Mouse (Mus musculus) heart, embryonic 15.5 days (tissue): ENCODE results near the gene Pter. TPM values are rescaled to one million over a fixed set of nuclear protein-coding genes. Genes with fewer than 3 reads are reported as not detected.

Experiments
- ATAC-seq: fragments of 200-750 bp; cut with Nextera tagmentation; replicated peaks from 2 replicates; pipeline ENCODE4 v1.8.0; 2017; ENCODE audit warnings: low read depth, moderate TSS enrichment; ENCODE audit not compliant: insufficient number of reproducible peaks, insufficient read depth, low FRiP score
- H3K27ac ChIP-seq: fragments of 300-500 bp; sonication (generic); 2 replicates; pipeline ENCODE4 v1.5.1; 2015; ENCODE audit warnings: mild to moderate bottlenecking, inconsistent platforms
- H3K27me3 ChIP-seq: fragments of 300-500 bp; sonication (generic); 2 replicates; pipeline ENCODE4 v1.6.1; 2015; ENCODE audit warnings: inconsistent platforms
- H3K36me3 ChIP-seq: fragments of 300-500 bp; sonication (generic); 2 replicates; pipeline ENCODE4 v1.6.1; 2015; ENCODE audit warnings: mild to moderate bottlenecking, inconsistent platforms
- H3K4me1 ChIP-seq: fragments of 300-500 bp; sonication (generic); replicated peaks from 2 replicates; pipeline ENCODE4 v1.6.1; 2015; ENCODE audit warnings: inconsistent platforms
- H3K4me2 ChIP-seq: fragments of 300-500 bp; sonication (generic); 2 replicates; pipeline ENCODE4 v1.6.1; 2015; ENCODE audit warnings: inconsistent platforms, mild to moderate bottlenecking, moderate library complexity
- H3K4me3 ChIP-seq: fragments of 300-500 bp; sonication (generic); 2 replicates; pipeline ENCODE4 v1.5.1; 2015; ENCODE audit warnings: mild to moderate bottlenecking, inconsistent platforms
- H3K9ac ChIP-seq: fragments of 300-500 bp; sonication (generic); 2 replicates; pipeline ENCODE4 v1.6.1; 2015; ENCODE audit warnings: mild to moderate bottlenecking, inconsistent platforms
- H3K9me3 ChIP-seq: fragments of 300-500 bp; sonication (generic); replicated peaks from 2 replicates; pipeline ENCODE4 v1.6.1; 2016; ENCODE audit warnings: inconsistent platforms
- WGBS: fragments of 180-500 bp; shearing (Covaris S2); methylation state at CpG from one replicate; pipeline ENCODE4 v1.1.7; 2015; ENCODE audit warnings: mixed read lengths; 5-methylcytosine and 5-hydroxymethylcytosine counted together
- polyA plus RNA-seq: library from polyadenylated mRNA; unstranded; fragments of >200 nt; fragmentation: Nextera tagmentation; extraction: Ambion mirVana; gene quantifications from 2 replicates; pipeline ENCODE4 v1.2.1, GENCODE M21; 2015

Gene Pter
- polyA plus RNA-seq, 1 experiment from 2014 or later: 22.8 TPM

DNA sequence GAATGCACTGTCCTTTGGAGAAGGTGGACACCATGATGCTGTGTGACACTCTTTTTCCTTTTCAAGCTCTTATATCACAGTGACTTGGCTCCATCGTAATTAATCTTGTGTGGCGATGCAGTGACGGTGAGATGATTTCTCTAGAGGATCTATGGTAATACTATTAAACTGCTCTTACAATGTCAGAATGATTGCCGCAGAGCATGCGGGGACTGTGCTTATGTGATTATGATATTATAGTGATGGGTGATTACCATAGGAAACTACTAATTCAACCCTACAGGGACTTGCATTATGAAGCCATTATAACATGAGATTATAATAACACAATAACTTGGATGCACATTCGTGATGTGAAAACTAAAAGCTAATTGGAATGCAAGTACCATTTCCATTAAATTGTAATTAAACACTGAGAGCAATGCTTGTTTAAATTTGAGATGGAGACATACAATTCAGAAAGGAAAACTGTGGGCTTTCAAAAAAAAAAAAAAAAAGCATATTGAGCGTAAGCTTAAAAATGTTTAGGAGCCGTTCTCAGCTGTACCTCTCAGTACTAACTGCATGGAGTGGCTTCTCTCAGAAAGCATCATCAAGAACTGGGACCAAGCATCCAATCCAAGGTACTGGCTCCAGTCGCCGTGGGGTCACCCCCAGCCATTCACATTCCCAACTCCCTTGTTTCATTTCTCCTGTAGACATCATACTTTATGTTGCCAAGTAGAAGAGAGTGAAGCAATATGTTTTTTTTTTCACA is 13.8 kb downstream of the Pter start:
- Histone ChIP-seq H3K27ac (no peak overlapping the region), H3K4me2 (no peak overlapping the region), H3K36me3 (no peaks in the 10 kb centered on the region), H3K9me3 (no peaks in the 10 kb centered on the region), H3K4me1 (peaks cover 2% of the 10 kb centered on the region; the same call in 1 of the 2 replicates), H3K4me3 (no peak overlapping the region), H3K27me3 (no peaks in the 10 kb centered on the region), H3K9ac (no peak overlapping the region)
- 91% methylated on average over 10 of the region's 10 CpGs for WGBS
- no peak for ATAC-seq

DNA sequence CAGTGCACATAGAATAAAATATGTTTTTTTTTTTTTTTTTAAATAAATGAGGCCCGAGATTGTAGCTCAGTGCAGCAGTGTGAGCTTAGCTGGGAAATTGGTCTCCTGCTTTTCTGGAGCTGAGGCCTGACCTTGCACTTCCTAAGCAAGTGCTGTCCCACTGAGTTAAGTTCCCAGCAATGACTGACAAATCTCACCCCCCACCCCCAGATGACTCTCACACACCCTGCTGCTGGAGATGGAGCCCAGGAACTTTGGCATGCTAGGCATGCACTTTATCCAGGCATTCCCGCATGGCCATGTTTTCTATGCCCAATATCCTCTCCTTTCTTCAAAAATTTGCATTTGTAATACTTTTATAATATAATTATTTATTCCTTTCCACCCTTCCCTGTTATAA is 14.8 kb downstream of the Pter start:
- peaks cover 2% of the 10 kb centered on the region; the same call in 1 of the 2 replicates for H3K4me1 ChIP-seq
- H3K27me3 ChIP-seq: no peaks in the 10 kb centered on the region
- no peaks in the 10 kb centered on the region for H3K36me3 ChIP-seq
- no peak overlapping the region for H3K9ac ChIP-seq
- no peak overlapping the region for H3K4me2 ChIP-seq
- no peak overlapping the region for H3K4me3 ChIP-seq
- no peak overlapping the region for H3K27ac ChIP-seq
- no peak for ATAC-seq
- WGBS: 48% methylated on average over 2 of the region's 2 CpGs
- H3K9me3 ChIP-seq: no peaks in the 10 kb centered on the region

DNA sequence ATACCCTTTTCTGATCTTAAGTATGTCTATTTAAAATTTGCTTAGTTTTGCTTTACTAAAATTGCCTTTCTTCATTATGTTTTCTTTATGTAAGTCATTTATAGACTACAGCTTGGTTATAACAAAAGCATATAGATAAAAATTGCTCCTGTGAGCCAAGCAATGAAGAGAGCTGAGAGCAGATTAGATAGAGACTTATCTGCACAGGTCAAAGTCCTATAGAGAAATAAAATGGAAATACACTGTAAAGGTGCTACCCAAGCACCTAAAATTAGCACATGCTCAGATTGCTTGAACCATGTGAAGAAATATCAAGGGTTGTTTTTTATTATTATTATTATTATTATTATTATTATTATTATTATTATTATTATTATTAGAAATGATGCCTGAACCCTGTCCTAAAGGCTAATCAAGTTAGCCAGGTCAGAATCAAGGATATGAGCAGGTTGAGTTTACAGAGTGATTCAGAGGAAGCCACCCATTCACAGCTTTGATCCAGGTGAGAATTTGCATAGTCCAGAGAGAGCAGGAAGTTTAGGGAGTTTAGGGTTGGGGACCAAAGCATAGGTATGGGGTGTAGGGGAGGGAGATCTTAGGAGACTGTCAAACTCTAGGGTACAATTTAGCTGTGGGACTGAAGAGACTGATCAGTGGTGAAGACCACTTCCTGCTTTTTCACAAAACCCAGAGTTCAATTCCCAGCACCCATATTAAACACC is 33.0 kb downstream of the Pter start:
- Histone ChIP-seq H3K4me2 (no peak overlapping the region), H3K4me3 (no peak overlapping the region), H3K36me3 (no peaks in the 10 kb centered on the region), H3K27ac (no peak overlapping the region), H3K4me1 (no peaks in the 10 kb centered on the region), H3K9me3 (no peaks in the 10 kb centered on the region), H3K9ac (no peak overlapping the region), H3K27me3 (no peaks in the 10 kb centered on the region)
- ATAC-seq: no peak

DNA sequence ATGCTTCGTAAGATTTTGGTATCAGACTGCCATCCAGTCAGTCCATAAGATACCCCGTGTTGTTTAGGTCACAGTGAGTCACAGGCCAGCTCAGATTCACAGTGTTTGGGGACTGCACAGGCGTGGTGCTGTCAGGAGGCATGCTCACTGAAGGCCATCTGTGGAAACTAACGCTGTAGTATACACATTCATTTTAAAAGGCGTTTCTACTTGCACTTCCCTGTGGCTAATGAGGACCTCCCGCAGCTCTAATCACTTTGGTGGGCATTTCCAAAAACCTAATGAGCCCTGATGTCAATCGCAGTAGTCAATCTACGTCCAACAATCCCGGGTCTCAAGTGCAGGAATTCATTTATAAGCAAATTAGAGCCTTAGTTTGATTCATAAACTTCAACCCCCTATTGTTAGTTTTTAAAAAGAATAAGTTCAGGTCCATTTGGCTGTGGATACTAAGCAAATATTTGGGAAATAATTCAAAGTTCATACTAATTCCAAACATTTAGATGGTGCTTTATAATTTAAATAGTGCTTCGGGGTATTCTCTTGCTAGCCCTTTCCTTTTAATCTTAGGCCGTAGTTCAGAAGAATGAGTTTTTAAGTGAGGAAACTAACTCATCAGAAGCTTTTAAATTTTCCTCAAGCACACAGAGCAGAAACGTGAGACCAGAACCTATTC is 46.3 kb downstream of the Pter start:
- Histone ChIP-seq H3K4me1 (no peaks in the 10 kb centered on the region), H3K4me3 (no peak overlapping the region), H3K27ac (no peak overlapping the region), H3K9ac (no peak overlapping the region), H3K27me3 (no peaks in the 10 kb centered on the region), H3K9me3 (no peaks in the 10 kb centered on the region), H3K4me2 (no peak overlapping the region), H3K36me3 (no peaks in the 10 kb centered on the region)
- 84% methylated on average over 12 of the region's 12 CpGs for WGBS
- ATAC-seq: no peak

DNA sequence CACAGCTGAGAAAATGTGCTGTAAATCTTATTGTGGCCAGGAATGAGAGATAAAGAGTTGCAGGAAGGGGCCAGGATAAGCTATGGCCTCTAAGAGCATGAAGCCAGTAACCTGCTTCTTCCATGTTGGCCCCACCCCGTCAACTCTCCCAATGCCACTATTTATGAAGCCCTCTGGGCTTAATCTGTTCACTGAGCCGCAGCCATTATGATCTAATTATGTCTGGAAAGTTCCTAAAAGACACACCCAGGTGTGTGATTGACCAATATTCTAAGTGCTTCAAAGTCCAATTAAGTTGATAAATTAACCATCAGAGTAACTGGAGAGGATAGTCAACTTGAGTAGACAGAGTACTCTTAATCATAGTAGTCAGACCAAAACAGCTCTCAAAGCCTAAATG is 49.9 kb downstream of the Pter start:
- 92% methylated on average over 2 of the region's 2 CpGs for WGBS
- H3K27ac ChIP-seq: no peak overlapping the region
- H3K36me3 ChIP-seq: no peaks in the 10 kb centered on the region; the same call in 1 of the 2 replicates
- H3K9ac ChIP-seq: no peak overlapping the region
- no peaks in the 10 kb centered on the region for H3K9me3 ChIP-seq
- no peak overlapping the region for H3K4me3 ChIP-seq
- 0 out of 2 replicates have a peak, but pooled peaks cover 3% of the 10 kb centered on the region for H3K4me1 ChIP-seq
- no peak overlapping the region for H3K4me2 ChIP-seq
- ATAC-seq: no peak
- H3K27me3 ChIP-seq: no peaks in the 10 kb centered on the region

DNA sequence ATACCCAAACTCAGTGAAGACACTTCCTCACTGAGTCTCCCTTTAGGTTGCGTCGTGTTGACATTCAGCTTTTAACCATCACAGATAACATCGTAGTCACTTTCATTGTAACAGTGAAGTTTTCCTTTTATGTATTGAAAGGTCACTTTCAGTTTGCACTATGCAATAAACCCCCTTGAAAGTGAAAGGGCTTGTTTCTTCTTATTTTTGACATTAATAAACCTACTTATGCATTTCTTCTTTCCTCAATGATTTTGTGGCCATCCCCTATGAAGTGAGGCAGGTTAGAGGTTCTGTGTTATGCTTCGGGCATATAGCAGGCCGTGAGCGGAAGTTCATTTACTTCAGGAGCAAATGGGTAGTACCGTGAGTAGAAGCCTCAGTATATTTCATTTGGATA is 53.5 kb downstream of the Pter start:
- no peaks in the 10 kb centered on the region for H3K9me3 ChIP-seq
- no peak overlapping the region for H3K9ac ChIP-seq
- H3K4me3 ChIP-seq: no peak overlapping the region
- 83% methylated on average over 7 of the region's 7 CpGs for WGBS
- H3K36me3 ChIP-seq: peaks cover 7% of the 10 kb centered on the region
- no peak overlapping the region for H3K4me2 ChIP-seq
- no peak overlapping the region for H3K27ac ChIP-seq
- H3K4me1 ChIP-seq: 0 out of 2 replicates have a peak, but pooled peaks cover 3% of the 10 kb centered on the region
- no peak for ATAC-seq
- H3K27me3 ChIP-seq: no peaks in the 10 kb centered on the region

DNA sequence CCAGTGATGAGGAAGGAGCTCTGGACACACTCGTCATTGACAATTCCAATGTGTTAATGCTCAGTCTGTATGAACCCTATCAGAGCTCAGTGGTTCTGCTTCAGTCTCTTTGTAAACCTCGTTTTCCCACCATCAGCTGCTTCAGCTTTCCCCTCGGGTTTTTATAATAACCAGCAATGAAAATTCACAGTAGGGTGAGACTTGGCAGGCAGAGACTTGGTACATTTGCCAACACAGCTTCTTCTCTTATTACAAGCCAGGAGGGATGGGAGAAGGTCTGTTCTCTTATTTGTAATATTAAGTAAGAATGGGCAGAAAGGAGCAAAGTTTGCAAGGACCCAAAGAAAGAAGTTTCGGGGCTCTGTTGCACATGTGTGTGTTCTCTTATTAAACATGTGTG is 54.9 kb downstream of the Pter start:
- H3K9ac ChIP-seq: no peak overlapping the region
- no peak overlapping the region for H3K4me3 ChIP-seq
- H3K4me1 ChIP-seq: 0 out of 2 replicates have a peak, but pooled peaks cover 3% of the 10 kb centered on the region
- H3K27me3 ChIP-seq: no peaks in the 10 kb centered on the region
- H3K36me3 ChIP-seq: peaks cover 7% of the 10 kb centered on the region
- no peaks in the 10 kb centered on the region for H3K9me3 ChIP-seq
- no peak overlapping the region for H3K27ac ChIP-seq
- ATAC-seq: no peak
- no peak overlapping the region for H3K4me2 ChIP-seq
- WGBS: 80% methylated on average over 4 of the region's 4 CpGs

DNA sequence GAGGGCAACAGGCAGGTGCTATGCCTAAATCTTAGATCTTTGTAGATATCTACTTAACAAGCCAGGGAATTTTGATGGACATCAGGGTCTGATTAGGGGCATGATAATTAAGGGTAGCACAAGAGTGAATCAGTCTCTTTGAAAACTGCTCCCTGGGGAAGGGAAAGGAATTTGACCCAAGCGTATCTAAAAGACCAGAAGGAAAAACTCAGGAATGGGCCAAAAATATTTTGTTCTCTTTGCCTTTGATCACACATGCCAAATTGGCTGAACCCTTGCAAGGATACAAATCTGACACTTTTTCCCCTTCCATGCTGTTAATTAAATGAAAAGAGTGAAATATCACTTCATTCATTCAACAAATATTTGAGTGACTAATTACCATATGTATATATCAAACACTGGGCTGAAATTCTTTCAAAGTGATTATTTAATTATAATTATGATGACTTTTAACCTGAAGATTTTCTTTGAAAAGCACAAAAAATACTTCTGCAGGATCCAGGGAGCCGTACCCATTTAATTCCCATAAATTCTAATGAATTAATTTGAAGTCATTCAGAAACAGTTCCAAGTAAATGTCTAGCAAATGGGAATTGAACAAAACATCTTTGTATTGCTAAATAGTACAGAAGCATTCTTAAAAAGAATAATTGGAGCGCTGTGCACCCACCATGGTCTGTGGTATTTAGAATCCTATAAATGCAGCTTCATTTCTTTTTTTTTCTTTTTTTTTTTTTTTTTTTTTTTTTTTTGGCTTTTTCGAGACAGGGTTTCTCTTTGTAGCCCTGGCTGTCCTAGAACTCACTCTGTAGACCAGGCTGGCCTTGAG is 61.3 kb downstream of the Pter start:
- Histone ChIP-seq H3K4me1 (no peaks in the 10 kb centered on the region), H3K4me2 (no peak overlapping the region), H3K27ac (no peak overlapping the region), H3K27me3 (no peaks in the 10 kb centered on the region), H3K36me3 (peaks cover 7% of the 10 kb centered on the region), H3K9me3 (no peaks in the 10 kb centered on the region), H3K4me3 (no peak overlapping the region), H3K9ac (no peak overlapping the region)
- WGBS: 80% methylated on average over 4 of the region's 4 CpGs
- no peak for ATAC-seq

DNA sequence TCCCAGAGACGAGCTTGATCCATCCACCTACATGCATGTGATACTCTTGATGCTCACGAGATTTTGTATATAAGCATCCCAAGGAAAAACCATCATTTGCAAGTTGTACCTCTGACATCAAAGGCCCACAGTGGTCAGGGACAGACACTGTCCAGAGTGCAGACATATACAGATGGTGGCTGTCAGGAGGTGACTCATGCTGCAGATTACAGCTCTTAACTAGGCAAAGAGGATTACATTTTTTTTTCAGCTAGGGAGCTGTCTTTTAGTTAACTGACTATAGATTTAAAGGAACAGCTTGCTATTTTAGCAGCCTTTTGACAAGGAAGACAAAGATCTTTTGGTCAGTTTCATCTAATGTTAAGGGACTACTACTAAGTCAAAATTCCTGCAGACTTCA is 76.2 kb downstream of the Pter start:
- H3K36me3 ChIP-seq: no peaks in the 10 kb centered on the region
- no peaks in the 10 kb centered on the region for H3K27me3 ChIP-seq
- H3K9me3 ChIP-seq: no peaks in the 10 kb centered on the region
- H3K9ac ChIP-seq: no peak overlapping the region
- no peak overlapping the region for H3K27ac ChIP-seq
- no peak for ATAC-seq
- no peak overlapping the region for H3K4me2 ChIP-seq
- no peaks in the 10 kb centered on the region for H3K4me1 ChIP-seq
- WGBS: 49% methylated on average over 2 of the region's 2 CpGs
- no peak overlapping the region for H3K4me3 ChIP-seq

DNA sequence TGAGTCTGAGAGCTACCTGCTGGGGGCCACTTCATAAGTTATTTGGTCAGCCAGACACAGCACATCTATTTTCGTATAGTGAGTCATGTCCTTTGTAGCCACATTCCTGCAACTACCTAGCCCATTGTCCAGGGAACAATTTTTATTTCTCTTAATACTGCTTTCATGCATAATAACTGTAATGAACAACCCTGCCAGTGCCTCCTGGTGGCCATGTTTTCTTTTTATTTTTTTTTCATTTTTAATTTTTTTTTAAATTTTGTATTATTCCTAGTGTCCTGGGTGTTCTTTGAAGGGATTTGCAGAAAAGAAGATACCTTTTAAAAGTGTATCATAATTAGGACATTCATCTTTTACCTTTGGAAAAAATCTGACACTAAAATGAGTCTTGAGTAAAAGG is 84.6 kb downstream of the Pter start:
- Histone ChIP-seq H3K9me3 (no peaks in the 10 kb centered on the region), H3K4me3 (no peak overlapping the region), H3K9ac (no peak overlapping the region), H3K27ac (no peak overlapping the region), H3K4me1 (peaks cover 30% of the 10 kb centered on the region), H3K4me2 (no peak overlapping the region), H3K36me3 (no peaks in the 10 kb centered on the region), H3K27me3 (peaks cover 30% of the 10 kb centered on the region)
- no peak for ATAC-seq
- WGBS: 41% methylated on average over 1 of the region's 1 CpGs
